Mouse (Mus musculus): ENCODE results near the gene Nlrp14.
"Not testable (repeated sequence)": the region's sequence is repeated elsewhere in the genome, so short reads cannot be mapped to it uniquely, and the experiment has no call there.

Nlrp14 gene

DNA sequence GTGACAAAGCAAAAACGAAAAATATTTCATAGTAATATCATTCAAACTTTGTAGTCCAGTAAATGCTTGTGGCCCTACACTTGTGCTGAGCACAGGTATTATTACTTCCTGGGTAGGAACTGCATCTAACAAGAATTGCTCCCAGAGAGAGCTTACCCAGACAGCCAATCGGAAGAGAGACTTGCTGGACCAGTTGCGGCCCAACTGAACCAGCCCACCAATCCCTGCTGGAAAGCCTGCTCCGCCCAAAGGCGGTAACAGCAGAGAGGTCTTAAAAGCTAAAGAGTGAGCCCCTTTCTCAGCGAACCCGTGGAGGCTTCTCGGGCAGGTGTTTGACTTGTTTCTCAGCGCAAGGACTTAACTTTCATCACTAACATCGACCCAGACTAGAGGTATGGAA is at the start of gene Nlrp14:
TSS of gene Nlrp14 (plus strand) at position 301 of the 400 bp plus-strand sequence.
- no peak for DNase-seq (ENCODE audit: low read depth, low spot score)

DNA sequence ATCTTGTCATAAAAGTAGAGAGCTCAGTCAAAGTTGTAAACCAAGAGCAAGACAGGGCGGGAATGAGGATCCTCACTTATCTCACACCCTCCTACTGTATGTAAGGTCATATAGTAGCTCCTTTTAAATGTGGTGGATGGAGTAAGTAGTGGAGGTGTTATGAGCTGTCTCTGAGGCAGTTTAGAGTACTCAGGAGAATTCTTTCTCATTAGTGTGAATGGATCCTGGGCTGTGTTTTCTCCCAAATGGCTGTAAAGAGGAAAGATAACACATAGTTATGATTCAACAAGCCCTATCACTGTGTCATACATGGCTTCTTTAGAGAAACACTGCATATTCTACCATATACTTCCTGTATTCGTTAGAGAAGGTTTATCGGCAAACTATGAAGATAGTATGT is 35.8 kb upstream of the Nlrp14 start, which contains the start of gene Olfr715:
TSS of gene Olfr715 (minus strand) at position 101 of the 400 bp plus-strand sequence.
- DNase-seq (ENCODE audit: low read depth, low spot score): not testable (repeated sequence)

DNA sequence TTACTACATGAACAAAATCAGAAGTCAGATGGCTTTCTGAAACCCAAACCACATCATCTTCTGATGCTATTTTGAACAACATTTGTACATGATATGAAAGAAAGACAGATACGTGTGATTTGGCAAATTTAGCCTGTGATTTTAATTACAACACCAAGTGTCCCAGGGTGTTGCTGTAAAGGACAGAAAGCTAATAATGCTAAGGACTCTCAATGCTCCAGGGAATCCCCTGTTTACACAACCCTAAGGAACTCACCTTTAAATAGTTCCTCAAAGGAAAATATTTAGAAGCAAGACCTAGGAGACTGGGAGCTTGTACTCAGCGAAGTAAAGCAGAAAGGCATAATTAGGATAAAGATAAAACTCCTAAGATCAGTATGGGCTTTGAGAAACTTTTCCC is 28.8 kb upstream of the Nlrp14 start, which contains the start of gene Olfr716:
TSS of gene Olfr716 (plus strand) at position 301 of the 400 bp plus-strand sequence.
- DNase-seq (ENCODE audit: low read depth, low spot score): not testable (repeated sequence)

DNA sequence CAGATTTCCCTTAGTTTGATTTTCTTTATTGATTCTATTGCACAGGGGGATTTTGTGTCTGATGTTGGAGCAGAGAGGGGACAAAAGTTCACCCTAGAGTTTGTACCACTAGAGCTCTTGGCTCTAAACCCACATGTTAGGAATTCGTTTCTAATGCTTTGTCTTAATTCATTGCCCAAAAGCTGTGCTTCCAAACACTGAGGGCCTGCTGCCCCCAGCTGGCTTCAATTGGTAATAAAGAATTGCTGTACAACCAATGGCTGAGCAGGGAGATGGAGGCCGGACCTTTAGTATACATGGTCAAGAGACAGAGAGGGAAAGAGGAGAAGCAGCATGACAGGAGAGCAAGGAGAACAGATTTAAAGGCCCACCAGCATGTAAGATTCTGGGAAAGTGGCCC is 13.6 kb downstream of the Nlrp14 start:
- no peak for DNase-seq (ENCODE audit: low read depth, low spot score)

DNA sequence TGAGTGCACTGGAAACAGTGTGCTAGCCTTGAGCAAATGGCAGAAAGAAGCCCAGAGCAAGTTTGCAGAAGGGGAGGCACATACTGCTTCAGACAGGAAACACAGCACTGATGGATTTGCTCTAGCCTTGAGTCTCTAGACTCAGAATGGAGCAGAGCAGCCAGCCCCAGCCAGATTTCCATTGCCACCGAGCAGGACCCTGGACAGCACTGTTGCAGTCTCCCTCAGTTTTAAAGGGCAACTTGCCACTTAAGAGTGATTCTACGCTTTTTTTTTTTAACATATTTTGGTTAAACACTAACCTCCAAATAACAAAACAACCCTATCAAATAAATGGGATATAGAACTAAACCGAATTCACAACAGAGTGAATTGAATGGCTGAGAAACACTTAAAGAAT is 35.0 kb downstream of the Nlrp14 start:
- no peak for DNase-seq (ENCODE audit: low read depth, low spot score)

DNA sequence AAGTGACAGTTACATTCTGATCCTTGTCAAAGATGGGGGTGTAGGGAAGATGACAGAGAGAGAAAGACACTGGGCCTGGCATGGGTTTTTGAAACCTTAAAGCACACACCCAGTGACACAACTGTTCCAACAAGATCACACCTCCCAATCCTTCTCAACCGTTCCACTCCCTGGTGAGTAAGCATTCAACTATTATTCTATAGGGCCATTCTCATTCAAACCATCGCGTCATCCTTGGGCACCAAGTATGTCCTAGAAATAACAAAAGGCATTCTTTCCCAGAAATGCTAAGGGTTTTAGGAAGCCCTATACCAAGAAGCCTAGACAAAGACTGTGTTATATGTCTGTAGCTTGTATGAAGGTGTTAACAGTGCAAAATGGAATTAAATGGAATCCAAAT is 41.1 kb downstream of the Nlrp14 start:
- DNase-seq (ENCODE audit: low read depth, low spot score): no peak

DNA sequence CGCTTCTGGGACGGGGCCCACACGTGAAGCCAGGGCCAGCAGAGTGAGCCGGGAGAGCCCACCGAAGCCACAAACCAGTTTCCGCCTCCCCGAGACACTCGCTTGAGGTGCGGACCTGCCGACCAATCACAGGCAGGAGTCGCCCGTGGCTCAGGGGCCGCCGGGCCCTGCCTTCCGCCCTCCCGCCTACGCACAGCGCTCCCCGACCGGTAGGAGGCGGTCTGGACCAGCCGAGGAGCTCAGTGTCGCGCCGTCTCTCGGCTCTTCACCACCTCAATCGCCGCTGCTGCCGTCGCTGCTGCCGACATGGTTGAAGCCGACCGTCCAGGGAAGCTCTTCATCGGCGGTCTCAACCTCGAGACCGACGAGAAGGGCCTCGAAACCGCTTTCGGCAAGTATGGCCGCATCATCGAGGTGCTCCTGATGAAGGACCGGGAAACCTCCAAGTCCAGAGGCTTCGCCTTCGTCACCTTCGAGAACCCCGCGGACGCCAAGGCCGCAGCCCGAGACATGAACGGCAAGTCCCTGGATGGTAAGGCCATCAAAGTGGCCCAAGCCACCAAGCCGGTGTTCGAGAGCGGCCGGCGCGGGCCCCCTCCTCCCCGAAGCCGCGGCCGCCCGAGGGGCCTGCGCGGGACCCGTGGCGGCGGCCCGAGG is 42.5 kb downstream of the Nlrp14 start, which contains the start of gene Rbmxl2:
TSS of gene Rbmxl2 (plus strand) at position 242 of the 657 bp plus-strand sequence.
- no peak for DNase-seq (ENCODE audit: low read depth, low spot score)

DNA sequence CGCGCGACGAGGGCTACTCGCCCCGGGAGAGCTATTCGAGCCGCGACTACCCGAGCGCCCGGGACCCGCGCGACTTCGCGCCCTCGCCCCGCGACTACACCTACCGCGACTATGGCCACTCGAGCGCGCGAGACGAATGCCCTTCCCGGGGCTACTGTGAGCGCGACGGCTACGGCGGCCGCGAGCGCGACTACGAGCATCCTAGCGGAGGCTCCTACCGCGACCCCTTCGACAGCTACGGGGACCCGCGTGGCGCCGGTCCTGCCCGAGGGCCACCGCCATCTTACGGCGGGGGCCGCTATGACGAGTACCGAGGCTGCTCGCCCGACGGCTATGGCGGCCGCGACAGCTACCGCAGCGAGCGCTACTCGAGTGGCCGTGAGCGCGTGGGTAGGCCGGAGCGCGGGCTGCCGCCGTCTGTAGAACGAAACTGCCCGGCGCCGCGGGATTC is 43.4 kb downstream of the Nlrp14 start:
- DNase-seq (ENCODE audit: low read depth, low spot score): no peak

DNA sequence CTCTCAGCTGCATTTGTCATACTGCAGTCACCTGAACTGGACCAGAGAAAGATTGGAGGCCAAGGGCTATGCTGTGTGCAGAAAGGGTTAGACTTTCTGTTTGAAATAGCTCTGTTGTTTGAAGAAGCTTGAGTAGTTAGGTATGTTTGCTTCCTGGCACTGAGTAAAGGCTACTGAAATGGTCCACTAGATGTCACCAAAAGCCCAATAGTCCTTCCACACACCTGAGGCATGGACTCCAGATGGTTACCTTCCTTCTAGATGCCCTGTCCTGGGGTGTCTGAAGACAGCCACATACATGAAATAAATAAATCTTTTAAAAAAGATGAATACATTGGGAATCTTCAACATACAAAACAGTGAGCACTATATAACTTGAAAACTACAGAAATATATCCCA is 48.9 kb downstream of the Nlrp14 start:
- no peak for DNase-seq (ENCODE audit: low read depth, low spot score)

DNA sequence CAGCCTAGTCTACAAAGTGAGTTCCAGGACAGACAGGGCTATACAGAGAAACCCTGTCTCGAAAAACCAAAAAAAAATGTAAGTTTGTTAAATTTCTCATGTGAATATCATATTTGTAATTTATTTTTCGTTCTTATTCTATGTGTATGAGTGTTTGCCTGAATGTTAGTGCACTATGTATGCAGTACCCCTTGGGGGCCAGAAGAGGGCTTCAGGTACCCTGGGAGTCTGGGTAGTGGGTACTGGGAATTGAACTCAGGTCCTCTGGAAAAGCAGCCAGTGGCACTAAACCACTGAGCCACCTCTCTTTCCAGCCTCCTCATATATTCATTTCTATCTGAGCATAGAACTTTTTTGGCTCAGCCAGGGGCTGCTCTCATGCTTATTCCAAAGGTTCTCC is 50.1 kb downstream of the Nlrp14 start:
- no peak for DNase-seq (ENCODE audit: low read depth, low spot score)

DNA sequence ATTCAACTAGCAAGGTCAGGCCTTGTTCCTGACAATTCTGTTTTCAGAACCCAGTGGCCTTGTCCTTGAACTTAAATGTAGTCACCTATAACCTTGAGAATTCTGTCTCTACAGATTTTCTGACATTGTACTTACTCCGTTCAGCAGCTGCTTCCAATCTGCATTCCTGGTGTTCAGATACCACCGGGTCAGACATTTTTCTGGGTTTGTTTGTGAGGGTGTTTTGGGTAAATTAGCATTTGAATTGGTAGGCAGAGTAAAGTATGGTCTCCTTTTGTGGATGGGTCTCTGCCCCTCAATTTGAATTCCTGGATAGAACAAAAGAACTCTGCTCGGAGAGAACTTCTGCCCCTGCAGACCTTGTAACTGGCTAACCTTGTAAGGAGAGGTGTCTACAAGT is 70.1 kb downstream of the Nlrp14 start:
- no peak for DNase-seq (ENCODE audit: low read depth, low spot score)

DNA sequence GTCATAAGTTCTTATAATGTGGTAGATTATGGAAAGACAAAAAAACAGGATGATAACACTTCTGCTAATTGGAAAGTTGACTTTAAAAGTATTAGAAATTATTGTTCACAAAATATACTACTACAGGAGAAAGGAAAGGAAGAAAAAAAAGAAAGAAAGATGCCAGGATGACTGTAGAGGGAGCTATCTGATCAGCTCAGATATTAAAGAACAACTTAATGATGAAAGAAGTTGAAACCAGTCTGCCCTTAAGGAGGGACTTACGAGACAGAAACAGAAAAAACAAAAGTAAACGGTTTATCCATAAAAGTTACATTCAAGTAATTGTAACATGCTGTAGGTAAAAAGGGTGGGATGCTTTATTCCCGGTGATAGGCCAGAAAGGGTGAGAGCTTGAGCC is 70.7 kb downstream of the Nlrp14 start:
- no peak for DNase-seq (ENCODE audit: low read depth, low spot score)

DNA sequence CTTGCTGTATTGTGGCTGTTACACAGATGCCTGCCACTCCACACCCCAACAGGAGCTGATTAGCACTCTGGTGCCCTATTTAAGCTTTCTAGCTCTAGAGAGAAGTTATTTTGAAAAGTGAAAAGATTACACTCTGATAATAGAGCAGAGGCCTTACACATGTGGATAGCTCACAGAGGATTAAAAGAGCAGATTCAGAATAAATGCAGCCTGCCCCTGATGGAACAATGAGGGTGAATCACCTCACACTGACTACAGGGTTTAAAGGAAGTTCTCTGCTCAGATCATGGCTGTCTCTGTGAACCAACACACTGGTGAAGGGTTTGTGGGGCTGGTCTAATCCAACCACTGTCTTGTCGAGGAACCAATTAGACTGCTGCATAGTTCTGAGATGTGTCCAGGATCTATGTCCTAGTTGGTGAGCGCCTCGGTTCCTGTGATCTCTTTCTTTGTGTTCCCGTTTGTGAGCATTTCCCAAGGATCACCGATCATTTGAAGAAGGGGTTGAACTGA is 74.6 kb downstream of the Nlrp14 start:
- no peak for DNase-seq (ENCODE audit: low read depth, low spot score)
